Mouse (Mus musculus) heart, postnatal 0 days (tissue): ENCODE measurements at regions not wholly inside any gene's neighbourhood (a gene's known extent, or its start where the extent isn't known, plus 50 kb on each side); places are given as distances from the start of the nearest gene placed in this dataset.

Experiments
- CTCF ChIP-seq: IDR thresholded peaks from 2 replicates; pipeline ENCODE4 v1.5.1; 2016; ENCODE audit warnings: antibody characterized with exemption, control low read depth, low read depth
- EP300 ChIP-seq: IDR thresholded peaks from 2 replicates; pipeline ENCODE4 v1.6.1; 2016; ENCODE audit warnings: antibody characterized with exemption, low read depth

- TF ChIP-seq CTCF (no peak), EP300 (no peak)
These were observed 141.0 kb upstream of the Adamts9 start for GRCm38 (mm10) chr6:93084286-93084685.
